Mouse (Mus musculus) WW6 (cell line): ENCODE measurements at regions not wholly inside any gene's neighbourhood (a gene's known extent, or its start where the extent isn't known, plus 50 kb on each side); places are given as distances from the start of the nearest gene placed in this dataset.

ENCODE experiments used
- DNase-seq: peaks from one replicate; pipeline ENCODE4 v3.0.0-alpha.2; 2013; ENCODE audit warnings: low read depth, low spot score

DNA sequence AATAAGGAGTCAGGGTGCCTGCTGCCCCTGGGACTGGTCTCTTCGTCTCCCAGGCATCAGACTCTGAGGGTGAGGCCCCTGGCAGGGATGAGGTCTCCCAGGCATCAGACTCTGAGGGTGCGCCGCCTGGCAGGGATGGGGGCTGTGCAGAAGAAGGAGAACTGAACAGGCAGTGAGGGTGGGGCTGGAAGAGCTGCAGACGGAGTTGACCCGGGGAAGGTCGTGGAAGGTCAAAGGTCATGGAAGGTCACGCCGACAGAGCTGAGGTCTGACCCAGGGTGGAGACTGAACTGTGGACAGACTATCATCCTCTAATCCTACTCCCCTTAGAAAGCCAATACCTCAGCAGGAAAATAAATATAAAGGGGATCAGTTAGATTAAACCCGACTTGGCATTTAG, 50.6 kb upstream of the Grik3 start:
- no peak for DNase-seq

DNA sequence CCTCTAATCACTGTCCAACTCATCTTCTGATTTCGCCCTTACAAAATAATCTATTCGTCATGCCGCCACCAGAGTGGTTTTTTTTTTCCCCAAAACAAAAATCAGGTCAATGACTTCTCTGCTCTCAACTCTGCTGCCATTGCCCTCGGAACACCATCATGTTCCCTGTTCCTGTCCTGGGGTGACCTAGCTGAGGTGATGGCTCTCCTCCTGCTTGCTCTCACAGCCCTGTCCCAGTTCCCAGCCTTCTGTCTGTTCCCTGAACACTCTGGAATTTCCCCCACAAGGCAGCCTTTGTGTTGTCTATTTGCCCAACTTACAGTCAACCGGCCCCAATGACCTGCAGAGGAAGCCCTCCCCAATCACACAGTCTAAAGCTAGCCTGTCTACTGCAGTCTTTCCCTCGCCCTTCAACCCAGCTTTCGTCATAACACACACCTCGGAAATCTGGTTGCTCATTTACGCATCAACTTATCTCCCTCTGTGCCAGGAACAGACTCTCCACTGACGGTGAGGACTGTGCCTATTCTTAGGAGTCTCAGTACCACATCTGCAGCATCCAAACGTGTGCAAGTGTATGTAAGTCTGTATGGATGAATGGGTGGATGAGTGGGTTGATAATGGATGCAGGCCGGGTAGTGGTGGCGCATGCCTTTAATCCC, 53.2 kb upstream of the Grik3 start:
- no peak for DNase-seq

DNA sequence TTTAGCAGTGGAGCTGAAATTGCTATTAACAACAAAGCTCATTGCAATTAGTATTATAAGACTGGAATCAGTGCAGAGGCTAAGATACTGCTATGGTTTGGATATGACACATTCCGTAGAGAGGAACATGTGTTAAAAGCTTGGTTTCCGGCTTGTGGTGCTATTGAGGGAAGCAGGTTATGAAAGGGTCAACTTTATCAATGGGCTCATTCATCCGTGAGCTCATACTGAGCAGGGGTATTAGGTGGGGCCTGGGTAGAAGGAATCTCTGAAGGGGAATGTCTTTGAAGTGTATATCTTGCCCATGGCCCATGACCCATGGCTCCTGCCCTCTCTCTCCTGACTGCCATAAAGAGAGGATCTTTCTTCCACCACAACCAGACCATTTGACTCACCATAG, 57.0 kb upstream of the Grik3 start:
- no peak for DNase-seq

GRCm38 (mm10) chr4:125431648-125432047, 58.9 kb upstream of the Grik3 start:
- DNase-seq: no peak

DNA sequence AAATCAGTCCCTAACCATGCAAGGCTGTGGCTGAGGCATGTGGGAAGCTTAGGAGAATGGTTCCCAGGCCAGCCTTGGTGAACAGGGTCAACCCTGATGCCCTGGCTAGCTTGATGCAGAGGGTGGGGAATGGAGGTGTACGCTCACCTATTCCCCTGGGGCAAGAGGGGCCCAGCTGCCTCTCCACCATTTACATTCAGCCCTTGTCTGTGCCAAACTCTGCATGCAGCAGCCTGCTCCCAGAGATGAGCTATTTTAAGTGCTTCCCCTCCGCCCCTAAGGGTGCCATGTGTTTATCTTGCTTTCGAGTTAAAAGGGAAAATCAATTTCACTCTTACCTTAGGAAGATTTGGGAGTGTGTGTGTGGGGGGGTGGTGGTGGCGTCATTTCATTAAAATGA, 59.7 kb upstream of the Grik3 start:
- no peak for DNase-seq

DNA sequence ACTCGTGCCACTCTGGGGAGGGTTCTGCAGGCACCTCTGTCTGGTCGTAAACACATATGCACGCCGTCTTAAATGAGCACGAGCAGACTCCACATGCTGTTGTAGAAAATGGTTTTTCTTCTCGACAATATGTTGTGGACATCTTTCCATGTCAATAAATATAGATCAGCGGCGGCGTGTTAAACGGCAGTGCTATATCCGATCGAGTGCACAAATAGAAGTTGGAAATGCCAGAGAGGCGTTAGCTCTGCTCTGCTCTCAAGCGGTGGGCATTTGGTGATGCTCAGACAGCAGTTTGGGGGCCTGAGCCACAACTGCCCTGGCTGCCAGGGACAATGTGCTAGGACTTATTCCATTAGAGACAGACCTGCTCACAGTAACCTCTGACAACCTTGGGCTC, 61.8 kb upstream of the Grik3 start:
- DNase-seq: no peak

DNA sequence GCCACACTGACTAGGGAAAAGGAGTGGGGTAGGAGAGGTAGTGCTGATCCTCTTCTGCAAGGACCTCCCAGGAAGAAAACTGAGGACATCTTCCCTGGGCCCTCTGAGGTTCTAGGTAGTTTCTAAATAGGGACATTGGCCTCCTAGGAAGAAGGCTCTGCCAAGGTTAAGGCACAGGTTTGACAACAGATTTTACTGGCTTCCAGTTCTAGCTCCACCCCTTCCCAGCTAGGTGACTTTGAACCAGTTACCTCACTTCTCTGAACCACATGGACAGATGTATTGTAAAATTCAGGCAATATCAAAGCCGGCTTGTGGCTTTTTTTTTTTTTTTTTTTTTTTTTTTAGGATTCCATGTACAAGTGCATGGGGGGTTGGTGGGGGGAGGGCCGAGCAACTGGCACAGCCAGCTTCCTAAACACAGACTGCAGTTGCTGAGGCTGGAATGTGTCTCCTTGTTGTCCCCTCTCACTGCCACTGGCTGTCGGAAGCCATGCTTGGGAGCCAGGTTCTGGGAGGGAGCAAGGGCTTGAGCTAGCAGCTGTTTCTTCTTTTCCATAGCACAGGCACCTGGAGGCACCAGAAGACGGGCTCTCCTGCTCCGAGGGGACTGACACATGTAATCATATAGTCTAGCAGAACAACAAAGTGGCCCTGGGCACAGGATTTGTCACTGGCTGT, 69.8 kb upstream of the Grik3 start:
- no peak for DNase-seq

DNA sequence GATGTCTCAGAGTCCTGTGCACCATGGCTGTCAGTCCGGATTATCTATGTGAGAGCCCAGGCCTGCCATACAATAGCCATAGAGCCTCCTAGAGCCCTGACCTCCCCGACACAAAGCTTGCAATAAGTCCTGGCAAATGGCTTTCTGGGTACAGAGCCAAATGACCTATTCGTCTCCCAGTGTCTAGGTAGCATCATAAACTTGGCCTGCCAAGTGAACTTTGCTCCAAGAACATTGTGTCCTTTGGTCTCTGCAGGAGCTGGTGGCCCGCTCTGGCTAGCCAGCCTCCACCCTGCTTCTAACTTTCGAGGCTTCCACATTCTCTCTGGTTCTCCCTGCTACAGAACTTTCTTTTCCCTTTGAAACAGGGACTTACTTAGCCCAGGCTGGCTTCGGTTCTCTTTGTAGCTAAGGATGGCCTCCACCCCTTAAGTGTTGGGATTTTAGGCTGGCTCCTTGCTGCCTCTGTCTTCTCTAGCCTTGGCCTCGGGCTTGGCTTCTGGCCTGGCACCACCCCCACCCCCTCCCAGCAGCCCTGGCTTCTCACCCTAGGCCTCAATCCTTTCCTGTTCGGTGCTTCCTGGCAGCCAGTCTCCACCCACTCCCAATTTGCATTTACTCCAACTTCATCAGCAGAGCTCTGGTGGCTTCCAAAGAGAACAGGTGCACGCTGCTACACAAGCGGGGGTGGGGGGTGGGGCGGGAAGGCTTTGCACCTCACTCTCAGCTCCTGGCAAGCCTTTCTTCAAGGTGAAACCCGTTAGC, 70.8 kb upstream of the Grik3 start:
- DNase-seq: no peak

DNA sequence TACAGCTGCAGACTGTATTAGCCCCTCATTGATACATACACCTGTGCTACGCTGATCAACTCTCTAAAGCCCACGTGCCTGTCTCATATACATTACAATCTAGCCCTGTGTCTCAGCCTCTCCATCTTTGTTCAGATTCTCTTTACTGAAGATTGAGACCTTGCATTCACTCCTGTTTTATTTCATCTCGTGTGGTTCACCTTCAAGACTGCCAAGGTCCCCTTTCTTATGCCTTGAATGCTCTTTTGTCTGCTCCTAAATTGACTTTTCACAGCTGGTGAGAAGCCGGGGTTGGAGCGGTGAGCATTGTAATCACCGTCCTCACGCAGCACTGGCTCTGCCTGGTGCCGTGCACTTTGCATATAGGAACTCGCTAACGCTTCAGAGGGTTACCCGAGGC, 75.2 kb upstream of the Grik3 start:
- DNase-seq: no peak

DNA sequence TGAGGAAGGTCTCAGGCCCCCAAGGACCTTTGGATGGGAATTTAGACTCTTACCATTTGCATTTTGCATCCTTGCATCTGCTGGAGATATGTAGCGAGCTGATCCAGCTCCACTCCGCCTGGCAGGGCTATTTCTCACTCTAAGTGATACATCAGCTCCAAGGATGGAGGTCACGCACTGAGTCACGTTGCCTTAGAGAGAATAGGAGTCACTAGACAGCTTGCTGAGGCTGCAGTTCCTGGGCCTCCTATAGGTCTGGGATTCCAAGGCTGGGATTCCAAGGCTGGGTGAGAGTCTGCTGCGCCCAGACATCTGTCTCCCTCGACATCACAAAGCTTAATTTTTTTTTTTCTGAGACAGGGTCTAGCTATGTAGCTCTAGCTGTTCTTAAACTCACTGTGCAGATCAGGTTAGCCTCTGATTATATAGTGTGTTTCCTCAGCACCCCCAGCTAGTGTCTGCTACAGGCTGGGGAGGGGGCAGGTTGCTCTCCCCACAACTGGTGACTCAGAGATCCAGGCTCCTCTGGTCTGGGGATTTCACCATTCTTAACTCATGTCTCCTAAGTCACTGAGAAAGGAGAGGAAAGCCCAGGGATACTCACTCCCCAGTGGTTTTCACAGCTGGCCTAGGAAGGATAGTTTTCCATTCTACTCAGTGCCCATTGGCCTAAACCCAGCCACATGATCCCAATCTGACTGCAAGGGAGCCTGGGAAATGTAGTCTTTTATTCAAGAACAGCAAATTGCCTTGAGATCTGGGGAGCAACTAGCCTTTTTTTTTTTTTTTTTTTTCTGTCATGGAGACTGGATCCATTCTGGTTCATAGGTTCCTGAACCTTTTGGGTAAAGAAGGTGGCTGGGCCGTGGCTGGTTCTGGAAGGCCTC, 76.4 kb upstream of the Grik3 start:
- no peak for DNase-seq

DNA sequence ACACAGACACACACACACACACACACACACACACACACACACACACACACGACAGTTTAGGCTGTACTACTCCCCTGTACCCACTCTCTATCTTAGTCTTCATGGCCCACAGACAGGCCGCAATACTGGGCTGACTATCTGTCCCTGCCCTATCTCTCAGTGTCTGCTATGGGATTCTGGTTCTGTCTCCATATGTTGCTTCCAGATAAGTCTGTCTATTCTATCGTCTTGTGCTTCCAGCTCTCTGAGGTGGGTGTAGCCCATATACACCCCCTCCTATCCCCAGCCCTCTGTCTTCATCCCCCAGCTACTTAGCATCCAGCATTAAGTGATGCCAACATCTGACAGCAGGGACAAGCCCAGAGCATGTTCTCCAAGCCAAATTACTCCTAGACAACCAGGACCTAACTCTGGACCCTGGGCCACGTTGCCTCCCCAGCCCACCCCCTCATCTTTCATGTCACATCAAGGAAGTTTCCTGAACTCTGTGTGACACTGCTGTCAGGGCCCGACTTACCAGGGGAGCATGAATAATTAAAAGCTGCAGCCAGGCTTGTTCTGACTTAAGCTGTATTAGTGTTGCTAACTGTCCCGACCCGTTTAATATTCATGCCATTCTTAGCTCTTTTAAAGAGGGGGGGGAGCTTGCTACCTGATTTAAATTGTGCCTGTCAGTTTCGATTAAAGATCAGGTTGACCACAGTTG, 79.6 kb upstream of the Grik3 start:
- DNase-seq: no peak

DNA sequence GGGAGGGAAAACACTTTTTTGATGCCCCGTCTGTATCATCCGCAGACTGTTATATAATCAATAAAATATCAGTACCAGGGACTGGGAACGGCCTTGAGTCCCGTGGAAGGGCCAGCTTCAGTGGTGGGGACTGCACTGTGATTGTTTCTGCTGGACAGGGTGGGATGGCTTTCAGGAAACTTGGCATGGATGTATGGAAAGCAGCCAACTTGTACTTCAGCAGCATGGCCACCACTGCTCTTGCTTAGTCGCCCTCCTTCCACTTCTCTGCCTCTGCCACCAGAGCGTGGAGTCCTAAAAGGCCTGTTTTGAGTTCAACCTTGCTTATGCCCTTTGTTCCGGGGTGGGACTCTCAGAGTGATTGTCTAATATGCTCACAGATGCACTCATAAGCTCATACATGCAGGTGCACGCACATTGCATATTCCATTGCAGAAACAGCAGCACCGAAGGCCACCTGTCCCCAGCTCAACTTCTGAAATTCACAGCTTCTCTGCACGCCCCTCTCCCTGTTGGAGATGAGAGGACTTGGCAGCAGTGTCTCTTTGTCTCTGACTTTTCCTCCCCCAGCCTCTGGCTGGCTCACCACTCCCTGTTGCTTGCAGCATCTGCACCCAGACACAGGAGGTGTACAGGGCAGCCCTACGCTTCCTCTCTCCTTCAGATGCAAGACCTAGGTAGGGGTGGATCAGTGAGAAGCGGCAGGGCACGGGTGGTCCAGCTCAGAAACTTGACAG, 91.0 kb upstream of the Grik3 start:
- no peak for DNase-seq

- no peak for DNase-seq
Measured at GRCm38 (mm10) chr4:125397007-125397461, 93.5 kb upstream of the Grik3 start.

DNA sequence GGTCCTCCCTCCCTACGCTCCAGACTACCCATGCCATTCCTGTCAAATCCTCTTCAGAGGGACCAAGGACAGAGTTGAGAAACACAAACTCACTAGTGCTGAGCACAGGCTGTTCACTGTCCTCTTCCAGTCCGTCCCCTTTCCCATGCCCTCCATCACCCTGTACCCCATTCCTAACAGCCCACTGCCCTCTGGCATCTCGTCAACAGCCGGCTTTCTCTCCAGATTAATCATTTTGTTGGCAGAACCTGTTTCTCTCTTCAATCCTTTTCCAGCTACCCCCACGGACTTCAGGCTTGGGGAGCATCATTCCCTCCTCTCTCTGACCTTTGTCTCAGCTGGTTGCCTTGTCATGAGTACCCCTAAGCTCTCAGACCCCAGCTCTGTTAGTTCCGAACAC, 99.2 kb upstream of the Grik3 start:
- no peak for DNase-seq

DNA sequence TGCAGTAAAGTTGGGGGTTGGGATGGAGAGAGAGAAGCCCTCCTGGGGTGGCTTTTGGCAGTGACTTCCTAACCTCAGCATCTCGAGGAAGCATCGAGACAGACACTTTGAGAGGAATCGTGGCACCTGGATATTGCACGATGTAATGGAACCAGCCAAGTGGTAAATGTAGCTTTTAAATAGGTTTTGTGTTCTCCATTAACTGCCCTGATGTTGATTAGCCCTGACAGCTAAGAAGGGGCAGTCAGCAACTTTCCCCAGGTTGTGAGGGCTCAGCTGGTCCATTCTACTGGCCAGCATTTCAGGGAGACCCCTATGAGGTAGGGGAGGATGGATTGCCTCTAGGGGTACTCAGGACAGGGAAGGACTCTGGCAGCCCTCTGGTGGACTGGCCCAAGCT, 104.7 kb upstream of the Grik3 start:
- no peak for DNase-seq

GRCm38 (mm10) chr4:125364011-125364410, 126.5 kb upstream of the Grik3 start:
- DNase-seq: no peak

DNA sequence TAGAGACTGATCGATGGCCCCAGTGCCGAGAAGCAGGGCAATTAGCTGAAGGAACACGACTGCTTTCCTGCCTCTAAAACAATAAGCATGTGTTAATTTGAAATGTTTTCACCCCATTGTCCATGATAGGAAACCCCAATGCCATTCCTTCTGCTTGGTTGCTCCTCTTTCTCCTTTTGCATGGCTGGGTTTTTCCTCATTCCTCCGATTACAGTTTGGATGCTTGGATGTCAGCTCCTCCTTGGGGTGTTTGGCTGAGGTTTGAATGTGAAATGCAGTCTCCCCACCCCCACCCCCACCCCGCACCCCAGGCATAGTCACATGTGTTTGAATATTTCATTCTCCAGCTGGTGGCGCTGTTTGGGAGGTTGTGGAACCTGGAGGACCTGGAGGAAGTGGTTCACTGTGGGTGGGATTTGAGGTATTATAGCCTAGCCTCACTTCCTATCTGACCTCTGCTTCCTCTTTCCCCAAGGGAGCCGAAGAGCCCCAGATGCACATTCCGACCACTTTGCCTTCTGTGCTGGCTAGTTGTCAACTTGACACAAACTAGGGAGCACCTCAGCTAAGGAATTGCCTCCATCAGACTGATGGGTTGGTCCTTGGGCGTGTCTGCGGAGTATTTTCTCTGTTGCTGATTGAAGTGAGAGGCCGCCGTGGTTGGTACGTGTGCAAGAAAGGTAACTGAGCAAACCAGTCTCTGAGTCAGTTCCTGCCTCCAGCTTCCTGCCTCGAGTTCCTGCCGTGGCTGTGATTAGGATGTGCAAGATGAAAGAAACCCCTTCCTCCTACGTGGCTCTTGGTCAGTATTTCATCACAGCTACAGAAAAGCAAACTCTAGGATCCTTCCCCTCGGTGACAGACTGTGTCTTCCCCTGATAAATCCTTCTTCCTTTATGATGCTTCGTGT, 128.6 kb upstream of the Grik3 start:
- no peak for DNase-seq

DNA sequence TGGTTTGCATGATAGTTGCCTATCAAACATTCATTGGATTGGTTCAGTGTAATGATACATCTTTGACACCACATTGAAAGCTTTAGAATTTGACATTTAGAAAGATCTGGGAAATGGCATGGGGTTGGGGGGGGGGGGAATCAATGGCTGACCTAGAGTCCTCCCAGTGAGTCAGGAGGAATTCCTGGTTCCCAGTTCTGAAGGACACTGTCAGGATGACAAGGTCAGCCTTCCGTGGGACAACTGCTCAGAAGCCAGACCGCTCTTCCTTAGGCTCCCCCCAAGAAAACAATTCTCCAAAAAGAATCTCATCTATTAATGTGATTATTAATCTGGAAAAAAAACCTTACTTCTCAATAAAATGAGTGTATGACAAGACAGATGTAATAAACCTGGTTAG, 132.1 kb upstream of the Grik3 start:
- DNase-seq: no peak

- no peak for DNase-seq
Measured at GRCm38 (mm10) chr4:125356441-125356840, 134.1 kb upstream of the Grik3 start.
